Mouse (Mus musculus) MEL (cell line): ENCODE data around the gene Crybb3. TPM values are rescaled to one million over a fixed set of nuclear protein-coding genes. Genes with fewer than 3 reads are reported as not detected.
A peak's percentile ranks its signal among the peaks of the same experiment; 100 is the strongest.

ENCODE experiments used
- DNase-seq: peaks from one replicate; pipeline ENCODE4 v3.0.0; 2011; ENCODE audit warnings: low read depth, low spot score
- H3K27ac ChIP-seq: 2 replicates; pipeline ENCODE4 v1.5.1; 2012; ENCODE audit warnings: low read depth, mild to moderate bottlenecking, control low read depth, low read length, moderate library complexity; ENCODE audit not compliant: control insufficient read depth
- H3K27me3 ChIP-seq, 2 experiments: fragments of 150-350 bp in 1 of 2; sonication (generic) in 1 of 2; 2 replicates each; pipeline ENCODE4 v1.6.1; 2012; ENCODE audit warnings: low read length in 2 of 2, mild to moderate bottlenecking in 2 of 2, improper control_type of control experiment in 1 of 2, moderate library complexity in 1 of 2; ENCODE audit not compliant: insufficient read depth in 2 of 2, control insufficient read depth in 1 of 2
- H3K36me3 ChIP-seq, 2 experiments: 2 replicates each; pipeline ENCODE4 v1.6.1; 2012 to 2014; ENCODE audit warnings: low read length in 2 of 2, improper control_type of control experiment in 1 of 2, inconsistent platforms in 1 of 2, mild to moderate bottlenecking in 1 of 2; ENCODE audit not compliant: insufficient read depth in 2 of 2, control insufficient read depth in 1 of 2
- H3K4me1 ChIP-seq, 2 experiments: fragments of 150-350 bp in 1 of 2; sonication (generic) in 1 of 2; 2 replicates each; pipeline ENCODE4 v1.6.1; 2012; ENCODE audit warnings: low read length in 2 of 2, improper control_type of control experiment in 1 of 2, mild to moderate bottlenecking in 1 of 2; ENCODE audit not compliant: insufficient read depth in 2 of 2, control insufficient read depth in 1 of 2
- H3K4me3 ChIP-seq, 2 experiments: fragments of 150-350 bp in 1 of 2; sonication (generic) in 1 of 2; 2 replicates each; pipeline ENCODE4 v1.5.1; 2012; ENCODE audit warnings: low read depth in 2 of 2, low read length in 2 of 2, mild to moderate bottlenecking in 2 of 2, moderate library complexity in 2 of 2, control low read depth in 1 of 2, improper control_type of control experiment in 1 of 2; ENCODE audit not compliant: control insufficient read depth in 1 of 2, insufficient read depth in 1 of 2
- H3K79me2 ChIP-seq: 2 replicates; pipeline ENCODE4 v1.6.1; 2012; ENCODE audit warnings: mild to moderate bottlenecking, low read length, moderate library complexity; ENCODE audit not compliant: control insufficient read depth, poor library complexity, insufficient read depth
- H3K9ac ChIP-seq: 2 replicates; pipeline ENCODE4 v1.6.1; 2012; ENCODE audit warnings: low read depth, mild to moderate bottlenecking, control low read depth, low read length, moderate library complexity; ENCODE audit not compliant: control insufficient read depth, poor library complexity, severe bottlenecking
- H3K9me3 ChIP-seq: fragments of 150-350 bp; sonication (generic); replicated peaks from 2 replicates; pipeline ENCODE4 v1.6.1; 2012; ENCODE audit warnings: mild to moderate bottlenecking, low read length, improper control_type of control experiment, moderate library complexity; ENCODE audit not compliant: insufficient read depth
- BHLHE40 ChIP-seq: IDR thresholded peaks from 2 replicates; pipeline ENCODE4 v1.6.1; 2012; ENCODE audit warnings: low read depth, mild to moderate bottlenecking, inconsistent platforms, low read length, improper control_type of control experiment, borderline replicate concordance
- CHD2 ChIP-seq: IDR thresholded peaks from 2 replicates; pipeline ENCODE4 v1.6.1; 2011; ENCODE audit warnings: low read length, improper control_type of control experiment
- CTCF ChIP-seq, 3 experiments: IDR thresholded peaks in 2 of 3; conservative IDR thresholded peaks in 1 of 3; 2 replicates each; pipeline ENCODE4 v1.5.1; 2011 to 2012; ENCODE audit warnings: low read length in 3 of 3, low read depth in 2 of 3, mild to moderate bottlenecking in 2 of 3, improper control_type of control experiment in 1 of 3, inconsistent platforms in 1 of 3, mixed read lengths in 1 of 3, moderate library complexity in 1 of 3; ENCODE audit not compliant: control insufficient read depth in 1 of 3, insufficient read depth in 1 of 3, poor library complexity in 1 of 3, severe bottlenecking in 1 of 3
- E2F4 ChIP-seq: IDR thresholded peaks from 2 replicates; pipeline ENCODE4 v1.6.1; 2011; ENCODE audit warnings: low read depth, low read length, improper control_type of control experiment, borderline replicate concordance
- GABPA ChIP-seq: IDR thresholded peaks from 2 replicates; pipeline ENCODE4 v1.6.1; 2012; ENCODE audit warnings: low read depth, mild to moderate bottlenecking, inconsistent platforms, low read length, improper control_type of control experiment, moderate library complexity
- GATA1 ChIP-seq: IDR thresholded peaks from 2 replicates; pipeline ENCODE4 v1.6.1; 2011; ENCODE audit warnings: low read depth, low read length, improper control_type of control experiment
- HCFC1 ChIP-seq: IDR thresholded peaks from 2 replicates; pipeline ENCODE4 v1.6.1; 2012; ENCODE audit warnings: low read depth, mild to moderate bottlenecking, inconsistent platforms, low read length, improper control_type of control experiment, moderate library complexity
- JUND ChIP-seq: IDR thresholded peaks from 2 replicates; pipeline ENCODE4 v1.6.1; 2011; ENCODE audit warnings: low read depth, mild to moderate bottlenecking, improper control_type of control experiment, low read length
- MAFK ChIP-seq: IDR thresholded peaks from 2 replicates; pipeline ENCODE4 v1.6.1; 2011; ENCODE audit warnings: low read depth, mild to moderate bottlenecking, low read length, improper control_type of control experiment, borderline replicate concordance
- MXI1 ChIP-seq: IDR thresholded peaks from 2 replicates; pipeline ENCODE4 v1.6.1; 2011; ENCODE audit warnings: mild to moderate bottlenecking, low read depth, low read length, improper control_type of control experiment
- POLR2AphosphoS2 ChIP-seq: IDR thresholded peaks from 2 replicates; pipeline ENCODE4 v1.6.1; 2011; ENCODE audit warnings: low read length, improper control_type of control experiment
- RAD21 ChIP-seq: IDR thresholded peaks from 2 replicates; pipeline ENCODE4 v1.6.1; 2011; ENCODE audit warnings: mild to moderate bottlenecking, low read depth, low read length, improper control_type of control experiment
- RCOR1 ChIP-seq: IDR thresholded peaks from 2 replicates; pipeline ENCODE4 v1.6.1; 2012; ENCODE audit warnings: low read depth, mild to moderate bottlenecking, inconsistent platforms, low read length, improper control_type of control experiment
- TAL1 ChIP-seq: IDR thresholded peaks from 2 replicates; pipeline ENCODE4 v1.6.1; 2012; ENCODE audit warnings: mild to moderate bottlenecking, inconsistent platforms, low read length, moderate library complexity, mixed read lengths
- TBP ChIP-seq: IDR thresholded peaks from 2 replicates; pipeline ENCODE4 v1.8.0; 2011; ENCODE audit warnings: low read depth, low read length, improper control_type of control experiment
- TCF12 ChIP-seq: IDR thresholded peaks from 2 replicates; pipeline ENCODE4 v1.6.1; 2014; ENCODE audit warnings: low read depth, mild to moderate bottlenecking, inconsistent platforms, low read length, improper control_type of control experiment, moderate library complexity
- ZC3H11A ChIP-seq: IDR thresholded peaks from 2 replicates; pipeline ENCODE4 v1.6.1; 2012; ENCODE audit warnings: low read depth, mild to moderate bottlenecking, inconsistent platforms, low read length, improper control_type of control experiment
- ZKSCAN1 ChIP-seq: IDR thresholded peaks from 2 replicates; pipeline ENCODE4 v1.6.1; 2012; ENCODE audit warnings: low read depth, mild to moderate bottlenecking, inconsistent platforms, low read length, improper control_type of control experiment, moderate library complexity
- ZMIZ1 ChIP-seq: IDR thresholded peaks from 2 replicates; pipeline ENCODE4 v1.6.1; 2012; ENCODE audit warnings: low read depth, mild to moderate bottlenecking, inconsistent platforms, low read length, improper control_type of control experiment, moderate library complexity
- polyA plus RNA-seq, 2 experiments: library from polyadenylated mRNA; stranded (reverse) in 1 of 2; unstranded in 1 of 2; fragments of >175 nt in 1 of 2; fragments of >200 nt in 1 of 2; gene quantifications; 2 replicates each; pipeline versions ENCODE4 v1.2.1 to v1.2.4; 2012; ENCODE audit warnings: low replicate concordance in 2 of 2, low read depth in 1 of 2; ENCODE audit not compliant: insufficient read length in 2 of 2, insufficient read depth in 1 of 2, missing spikeins in 1 of 2
- total RNA-seq: library from RNA; depleted of rRNA; stranded (reverse); fragments of 300-350 nt; gene quantifications from 2 replicates; pipeline ENCODE4 v1.2.3, GENCODE M21; 2012

The Crybb3 gene
- total and polyA plus RNA-seq, 3 experiments: not detected

GRCm38 (mm10) chr5:113091162-113091561 lies 9.8 kb upstream of the Crybb3 start:
- no peaks in the 10 kb centered on the region for H3K79me2 ChIP-seq
- H3K27me3 ChIP-seq: no peaks in the 10 kb centered on the region
- no peak overlapping the region for H3K4me3 ChIP-seq
- TF ChIP-seq CTCF (IDR thresholded peaks at IDR 0.05 in 2 of 3, conservative IDR thresholded peaks at IDR 0.05 in 1 of 3; ENCODE audit: control insufficient read depth in 1 of 3, insufficient read depth in 1 of 3, low read depth in 2 of 3, low read length in 3 of 3, poor library complexity in 1 of 3, severe bottlenecking in 1 of 3) (peak in 2 of 3 experiments; percentile 11 to 31; a peak in 1 of 6 replicates), TCF12 (no peak)
- no peak overlapping the region for H3K27ac ChIP-seq
- no peaks in the 10 kb centered on the region for H3K4me1 ChIP-seq
- H3K36me3 ChIP-seq: no peaks in the 10 kb centered on the region
- H3K9ac ChIP-seq: no peak overlapping the region
- peak; percentile 3 for DNase-seq
- no peaks in the 10 kb centered on the region for H3K9me3 ChIP-seq

DNA sequence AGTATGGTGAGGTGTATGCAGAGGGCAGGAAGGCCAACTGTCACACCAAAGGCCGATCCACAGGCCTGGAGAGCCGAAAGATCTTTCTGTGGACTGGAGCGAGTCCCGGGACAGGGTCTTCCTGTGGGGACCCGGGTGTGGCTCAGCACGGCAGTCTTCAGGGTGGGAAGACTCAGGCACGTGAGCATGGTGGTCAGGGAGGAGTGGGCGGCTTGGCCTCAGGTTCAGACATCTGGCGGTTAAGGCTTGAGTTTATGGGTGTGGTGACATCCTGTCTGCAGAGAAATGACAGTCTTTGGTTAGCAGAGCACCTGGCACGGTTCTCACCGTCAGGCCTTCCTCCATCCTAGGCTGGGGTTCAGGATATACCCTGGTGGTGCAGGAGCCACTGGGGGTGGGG lies 9.4 kb upstream of the Crybb3 start:
- TF ChIP-seq TBP (no peak), TCF12 (no peak), ZKSCAN1 (no peak), GATA1 (no peak), TAL1 (no peak), BHLHE40 (no peak), E2F4 (no peak), RAD21 (no peak), JUND (no peak), HCFC1 (no peak), POLR2AphosphoS2 (no peak), ZMIZ1 (no peak), GABPA (no peak), CHD2 (no peak), MAFK (no peak), RCOR1 (no peak), ZC3H11A (no peak), MXI1 (no peak)
- TF ChIP-seq, all 39 proteins: peak for 0
- H3K27me3 ChIP-seq: no peaks in the 10 kb centered on the region
- H3K4me3 ChIP-seq: no peak overlapping the region
- no peaks in the 10 kb centered on the region for H3K79me2 ChIP-seq
- no peaks in the 10 kb centered on the region for H3K36me3 ChIP-seq
- no peak overlapping the region for H3K9ac ChIP-seq
- no peak for DNase-seq
- no peaks in the 10 kb centered on the region for H3K9me3 ChIP-seq
- H3K4me1 ChIP-seq: no peaks in the 10 kb centered on the region
- no peak overlapping the region for H3K27ac ChIP-seq
